In the genomic region with DNA sequence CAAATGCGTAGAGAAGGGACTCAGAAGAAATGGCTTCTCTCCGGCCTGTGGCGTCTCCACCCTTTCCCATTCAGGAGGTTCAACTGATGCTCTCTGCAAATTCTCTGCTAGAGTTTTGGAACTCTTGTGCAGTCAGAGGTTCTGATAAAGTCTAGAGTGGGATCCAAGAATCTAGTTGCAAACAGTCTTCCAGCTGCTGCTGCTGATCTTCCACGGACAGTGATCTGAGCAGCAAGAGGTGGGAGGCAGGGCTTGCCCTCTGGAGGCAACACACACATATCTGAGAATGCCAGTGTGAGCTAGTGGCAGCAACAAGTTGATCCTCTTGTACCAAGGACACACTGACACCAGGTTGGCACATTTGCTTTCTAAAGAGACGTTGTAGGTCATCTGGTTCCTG, we compare ENCODE assay signal across 26 mouse cellular contexts.
"Had no signal": no experiment of that assay in that cellular context is flagged by ENCODE, and none has a peak within 500 bp of the region (broad histone marks: within the 10 kb centered on the region; RNA-seq: fewer than 3 reads in every experiment).

No protein-coding gene starts in this region.

- DNase-seq: gastrocnemius, adult 2 months; gastrocnemius, postnatal 10 days; gastrocnemius, postnatal 25 days; heart, adult 2 months; heart, postnatal 14 days; heart, postnatal 4 days; kidney, adult 18-20 months; kidney, adult 8-10 months; kidney, postnatal 25 days; layer of hippocampus, adult 9-11 months; layer of hippocampus, postnatal 36 days; lung, adult 18-20 months had no signal

- H3K4me2 ChIP-seq: heart, embryonic 11.5 days; heart, embryonic 13.5 days; heart, embryonic 15.5 days; hindbrain, embryonic 12.5 days; hindbrain, embryonic 14.5 days; intestine, embryonic 15.5 days; limb, embryonic 15.5 days; liver, embryonic 12.5 days had no signal

- H3K9me3 ChIP-seq: heart, embryonic 15.5 days; intestine, embryonic 15.5 days; limb, embryonic 15.5 days; liver, embryonic 12.5 days had no signal

- ATAC-seq: forebrain, embryonic 16.5 days; hindbrain, embryonic 16.5 days; inflammation-experienced regulatory T-cells, adult 6 months; intestine, embryonic 15.5 days; liver, embryonic 12.5 days had no signal

- H3K36me3 ChIP-seq: heart, embryonic 13.5 days; heart, embryonic 15.5 days; hindbrain, embryonic 10.5 days; hindbrain, embryonic 12.5 days; intestine, embryonic 15.5 days; limb, embryonic 15.5 days; liver, embryonic 12.5 days had no signal

- H3K4me1 ChIP-seq: liver, embryonic 12.5 days had no signal

- H3K4me3 ChIP-seq: gastrocnemius, adult 2 months; heart, adult 2 months; heart, embryonic 13.5 days; heart, embryonic 15.5 days; hindbrain, embryonic 10.5 days; hindbrain, embryonic 12.5 days; intestine, embryonic 15.5 days; limb, embryonic 15.5 days; liver, embryonic 12.5 days had no signal

- H3K27me3 ChIP-seq: heart, embryonic 13.5 days; heart, embryonic 15.5 days; hindbrain, embryonic 12.5 days; intestine, embryonic 15.5 days; limb, embryonic 15.5 days; liver, embryonic 12.5 days had no signal

- H3K9ac ChIP-seq: heart, embryonic 13.5 days; heart, embryonic 15.5 days; hindbrain, embryonic 12.5 days; hindbrain, embryonic 14.5 days; intestine, embryonic 15.5 days; limb, embryonic 15.5 days; liver, embryonic 12.5 days; liver, embryonic 14.5 days had no signal

- H3K27ac ChIP-seq: gastrocnemius, adult 2 months; heart, adult 2 months; heart, embryonic 13.5 days; heart, embryonic 15.5 days; hindbrain, embryonic 10.5 days; hindbrain, embryonic 12.5 days; hindbrain, embryonic 14.5 days; intestine, embryonic 15.5 days; kidney, postnatal 0 days; liver, embryonic 12.5 days; liver, embryonic 14.5 days had no signal
